Mouse (Mus musculus) embryonic fibroblast, embryonic 13.5 days (primary cell): ENCODE results near the gene Grik5.

Experiments
- CTCF ChIP-seq: IDR thresholded peaks from 2 replicates; pipeline ENCODE4 v1.5.1; 2011; ENCODE audit warnings: mild to moderate bottlenecking, control low read depth, low read length, moderate library complexity, borderline replicate concordance; ENCODE audit not compliant: insufficient read depth
- POLR2A ChIP-seq: IDR thresholded peaks from 2 replicates; pipeline ENCODE4 v1.6.1; 2011; ENCODE audit warnings: low read depth, mild to moderate bottlenecking, control low read depth, low read length, moderate library complexity

DNA sequence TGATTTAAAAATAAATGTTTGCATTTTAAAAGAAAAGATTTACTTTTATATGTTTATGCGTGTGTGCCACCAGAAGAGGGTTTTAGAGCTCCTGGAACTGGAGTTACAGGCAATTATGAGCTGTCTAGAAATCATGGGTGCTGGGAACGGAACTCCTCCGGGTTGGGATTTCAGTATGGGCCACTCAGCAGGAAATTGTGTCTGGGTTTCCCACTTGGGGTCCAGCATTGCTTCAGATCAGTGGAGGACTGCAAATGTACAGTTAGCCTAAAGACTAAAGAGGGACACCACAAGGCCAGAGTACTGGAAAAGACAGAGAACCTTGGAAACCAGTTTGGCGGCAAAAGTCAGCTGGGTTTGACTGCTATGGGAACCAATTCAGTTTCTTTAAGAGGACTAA, 98.9 kb downstream of the Grik5 start:
- TF ChIP-seq CTCF (no peak), POLR2A (no peak)
